Mouse (Mus musculus): ENCODE results near the gene Fbxo21.

GRCm38 (mm10) chr5:117967659-117968069, 8.9 kb upstream of the Fbxo21 start:
- TF ChIP-seq CTCF (conservative IDR thresholded peaks at IDR 0.05 in 1 of 2, IDR thresholded peaks at IDR 0.05 in 1 of 2; ENCODE audit: low read depth in 2 of 2, low read length in 2 of 2) (no peak), ZNF384 (IDR thresholded peaks at IDR 0.05; ENCODE audit: low read depth, low read length) (no peak), MYC (IDR thresholded peaks at IDR 0.05; ENCODE audit: low read depth, low read length) (no peak)

Data from CH12.LX (cell line).